Mouse (Mus musculus) adrenal gland, adult 2 months (tissue): Measurements from ENCODE around the gene Cenps. TPM values are rescaled to one million over a fixed set of nuclear protein-coding genes. Genes with fewer than 3 reads are reported as not detected.
A peak's percentile ranks its signal among the peaks of the same experiment; 100 is the strongest.
"Not testable (repeated sequence)": the region's sequence is repeated elsewhere in the genome, so short reads cannot be mapped to it uniquely, and the experiment has no call there.

Experiments used
- DNase-seq: peaks from one replicate; pipeline ENCODE4 v3.0.0; 2021
- long read RNA-seq: library from polyadenylated mRNA; stranded (forward); transcript quantifications from one replicate; pipeline ENCODE4 v2.0.0, GENCODE M21; 2021
- polyA plus RNA-seq: library from polyadenylated mRNA; depleted of rRNA; stranded (reverse); fragments of >200 nt; gene quantifications from 2 replicates; pipeline ENCODE4 v1.2.3, GENCODE M21; 2012; rRNA removed
- total RNA-seq, 2 experiments: library from RNA; stranded (reverse); gene quantifications; 2 replicates each; pipeline ENCODE4 v1.2.3; 2021

Cenps gene
- total RNA-seq (10 to 100 TPM; 11.5 to 13.0 TPM), polyA plus RNA-seq (0.35 and 2.7 TPM in 2 replicates)
- long read RNA-seq, transcript Cenps-201 (5 exons, 1,110 nt) = major isoform, 6 of 7 reads
- long read RNA-seq, partial matches to known transcripts = 0 of 7 reads
- long read RNA-seq, other reads (novel, unspliced or antisense) = 1 of 7 reads

GRCm38 (mm10) chr4:149136982-149137770 is at the start of gene Cenps:
Cenps (minus strand) TSS chr4:149137629.
- DNase-seq = peak; percentile 90

- DNase-seq = no peak
Observed at GRCm38 (mm10) chr4:149182755-149183154, 45.3 kb upstream of the Cenps start.

- DNase-seq = no peak
Observed at GRCm38 (mm10) chr4:149182192-149182591, 44.8 kb upstream of the Cenps start.

GRCm38 (mm10) chr4:149179573-149179972 is 42.1 kb upstream of the Cenps start:
- DNase-seq = no peak

- no peak for DNase-seq
Observed at GRCm38 (mm10) chr4:149179160-149179559, 41.7 kb upstream of the Cenps start.

GRCm38 (mm10) chr4:149178328-149178727 is 40.9 kb upstream of the Cenps start:
- DNase-seq = no peak

- DNase-seq = no peak
Observed at GRCm38 (mm10) chr4:149177046-149177445, 39.6 kb upstream of the Cenps start.

- no peak for DNase-seq
Observed at GRCm38 (mm10) chr4:149176645-149177044, 39.2 kb upstream of the Cenps start.

GRCm38 (mm10) chr4:149173661-149174060 is 36.2 kb upstream of the Cenps start:
- no peak for DNase-seq

- DNase-seq = peak; percentile 49
Observed at GRCm38 (mm10) chr4:149172666-149173065, 35.2 kb upstream of the Cenps start.

- DNase-seq = no peak
Observed at GRCm38 (mm10) chr4:149172083-149172482, 34.7 kb upstream of the Cenps start.

- peak; percentile 70 for DNase-seq
Observed at GRCm38 (mm10) chr4:149171581-149171981, 34.2 kb upstream of the Cenps start.

- peak; percentile 58 for DNase-seq
Observed at GRCm38 (mm10) chr4:149170394-149170931, 33.0 kb upstream of the Cenps start.

- DNase-seq = not testable (repeated sequence)
Observed at GRCm38 (mm10) chr4:149169926-149170325, 32.5 kb upstream of the Cenps start.

GRCm38 (mm10) chr4:149168016-149168415 is 30.6 kb upstream of the Cenps start:
- no peak for DNase-seq

- no peak for DNase-seq
Observed at GRCm38 (mm10) chr4:149166957-149167611, 29.7 kb upstream of the Cenps start.

- peak; percentile 98 for DNase-seq
Observed at GRCm38 (mm10) chr4:149166215-149166946, 29.0 kb upstream of the Cenps start, which contains the start of gene Pgd. Pgd (minus strand) TSS chr4:149166771.

- DNase-seq = no peak
Observed at GRCm38 (mm10) chr4:149164150-149164549, 26.7 kb upstream of the Cenps start.

- DNase-seq = no peak
Observed at GRCm38 (mm10) chr4:149163196-149163595, 25.8 kb upstream of the Cenps start.

- DNase-seq = peak; percentile 66
Observed at GRCm38 (mm10) chr4:149161166-149161565, 23.7 kb upstream of the Cenps start.

GRCm38 (mm10) chr4:149159891-149160290 is 22.5 kb upstream of the Cenps start:
- no peak for DNase-seq

- no peak for DNase-seq
Observed at GRCm38 (mm10) chr4:149159203-149159602, 21.8 kb upstream of the Cenps start.
